Comparison of ENCODE assay signal across 15 mouse cellular contexts in the genomic region with DNA sequence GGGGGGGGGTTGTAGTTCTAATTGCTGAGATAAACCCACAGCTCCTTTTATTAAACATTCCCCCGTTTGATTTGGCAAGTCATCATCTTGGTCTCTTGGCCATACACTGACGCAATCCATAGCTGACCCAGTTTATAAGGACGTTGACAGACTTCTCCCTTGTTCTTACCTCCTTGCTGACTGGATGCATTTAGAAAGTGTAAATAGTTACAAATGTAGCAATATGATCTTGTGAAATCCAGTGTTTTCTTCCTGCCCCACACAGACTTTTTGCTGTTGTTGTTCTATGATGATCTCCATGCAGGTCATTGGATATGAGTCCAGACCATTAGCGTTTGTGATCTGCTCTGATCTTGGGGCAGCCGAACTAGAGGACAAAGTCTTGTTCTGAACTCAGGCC.
"Had no signal": no experiment of that assay in that cellular context is flagged by ENCODE, and none has a peak within 500 bp of the region (broad histone marks: within the 10 kb centered on the region; RNA-seq: fewer than 3 reads in every experiment).

No protein-coding gene starts in this region.

- H3K4me1 ChIP-seq: limb, embryonic 10.5 days; lung, embryonic 15.5 days had no signal

- H3K4me3 ChIP-seq: layer of hippocampus, adult 2 months; limb, embryonic 10.5 days; limb, embryonic 13.5 days; liver, embryonic 15.5 days; lung, embryonic 15.5 days had no signal

- ATAC-seq: inflammation-experienced regulatory T-cells, adult 6 months; intestine, embryonic 16.5 days had no signal

- DNase-seq: kidney, adult 18-20 months; kidney, adult 9 months; kidney, postnatal 14 days; kidney, postnatal 4 days; midbrain, embryonic 14.5 days; thymus, adult 2 months; thymus, postnatal 14 days; thymus, postnatal 4 days had no signal
